Mouse (Mus musculus): ENCODE measurements around the gene Msn. TPM values are rescaled to one million over a fixed set of nuclear protein-coding genes. Genes with fewer than 3 reads are reported as not detected.
A peak's percentile ranks its signal among the peaks of the same experiment; 100 is the strongest.

Gene Msn
- polyA plus RNA-seq, 1 experiment from 2014 or later: 107 TPM

DNA sequence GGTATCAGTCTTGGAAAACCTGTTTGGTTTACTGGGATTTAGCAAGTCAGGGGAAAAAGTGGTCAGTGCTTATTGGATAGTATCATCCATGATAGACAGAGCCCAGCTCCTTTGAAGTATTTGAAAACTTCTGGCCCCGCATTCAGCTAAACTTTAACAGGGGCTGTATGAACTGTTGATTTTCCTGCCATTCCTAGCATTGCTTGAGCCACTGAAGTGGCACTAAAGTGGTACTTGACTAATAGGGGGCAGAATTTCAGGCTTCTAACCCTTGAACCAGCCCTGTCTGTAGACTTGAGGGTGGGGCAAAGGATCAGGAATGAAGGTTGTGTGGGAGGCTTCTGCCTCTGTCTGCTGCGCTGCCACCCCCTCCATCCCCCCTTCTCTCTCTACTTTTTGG is 3.2 kb downstream of the Msn start:
- no peak overlapping the region for H3K4me3 ChIP-seq (replicated peaks; ENCODE audit: low read depth, low read length)
- DNase-seq (ENCODE audit: low spot score): peak; percentile 16
- H3K27ac ChIP-seq: no peak overlapping the region
- no peak for TF ChIP-seq CTCF (IDR thresholded peaks at IDR 0.05; ENCODE audit: low read depth)
- no peaks in the 10 kb centered on the region for H3K9me3 ChIP-seq (replicated peaks; ENCODE audit: low read length)
- H3K36me3 ChIP-seq (ENCODE audit: insufficient read depth, low read length): no peaks in the 10 kb centered on the region
- no peaks in the 10 kb centered on the region for H3K4me1 ChIP-seq (replicated peaks; ENCODE audit: insufficient read depth, low read length)
- 0 out of 2 replicates have a peak overlapping the region, but pooled peaks have one; percentile 21 for H3K4me2 ChIP-seq (ENCODE audit: low read length)
- ATAC-seq (replicated peaks; ENCODE audit: low FRiP score, low read depth): peak; percentile 58
- WGBS: 53% methylated on average over 2 of the region's 2 CpGs
- H3K27me3 ChIP-seq (ENCODE audit: insufficient read depth, low read length): no peaks in the 10 kb centered on the region
- H3K9ac ChIP-seq (ENCODE audit: low read depth, low read length): no peak overlapping the region

DNA sequence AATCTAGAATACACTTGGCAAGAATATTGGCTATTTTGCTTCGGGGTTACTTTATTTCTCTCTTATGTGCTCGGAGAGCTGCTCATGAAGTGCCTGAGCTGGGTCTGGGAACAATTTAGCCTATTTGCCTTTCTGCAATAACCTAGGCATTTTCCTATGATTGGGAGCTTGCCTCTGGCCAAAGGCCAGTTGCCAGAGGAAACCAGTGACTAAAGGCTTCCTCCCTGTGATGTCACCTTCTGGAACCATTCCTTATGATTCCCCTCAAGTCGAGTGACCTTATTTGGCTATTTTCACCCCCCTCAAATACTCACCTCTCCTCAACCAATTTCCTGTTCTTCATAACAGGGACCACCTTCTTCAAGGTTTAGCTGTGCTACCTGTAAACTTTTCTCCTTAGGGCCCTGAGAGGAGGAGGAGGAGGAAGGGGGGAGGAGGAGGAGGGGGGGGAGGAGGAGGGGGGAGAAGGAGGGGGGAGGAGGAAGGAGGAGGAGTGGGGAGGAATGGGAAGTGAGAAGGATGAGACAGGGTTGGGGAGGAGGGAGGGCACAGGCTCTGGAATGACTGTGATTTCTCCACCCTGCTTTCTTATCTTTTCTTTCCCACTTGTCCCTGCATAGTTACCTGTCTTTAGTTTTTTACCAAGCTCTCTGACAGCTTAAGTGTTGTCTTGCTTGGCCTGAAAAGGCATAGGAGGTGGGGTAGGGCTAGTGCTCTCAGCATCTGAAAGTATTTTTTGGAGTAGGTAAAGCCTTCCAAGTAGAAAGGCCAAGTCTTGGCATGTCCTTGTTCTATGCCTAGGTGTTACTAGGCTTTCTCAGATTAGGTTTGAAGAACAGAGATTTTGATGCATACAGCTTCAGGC is 11.8 kb downstream of the Msn start:
- no peak overlapping the region for H3K4me3 ChIP-seq (replicated peaks; ENCODE audit: low read depth, low read length)
- no peak overlapping the region for H3K4me2 ChIP-seq (ENCODE audit: low read length)
- H3K9ac ChIP-seq (ENCODE audit: low read depth, low read length): no peak overlapping the region
- H3K4me1 ChIP-seq (replicated peaks; ENCODE audit: insufficient read depth, low read length): no peaks in the 10 kb centered on the region
- WGBS: 54% methylated on average over 3 of the region's 3 CpGs
- H3K9me3 ChIP-seq (replicated peaks; ENCODE audit: low read length): no peaks in the 10 kb centered on the region
- H3K27ac ChIP-seq: no peak overlapping the region
- no peak for TF ChIP-seq CTCF (IDR thresholded peaks at IDR 0.05; ENCODE audit: low read depth)
- ATAC-seq (replicated peaks; ENCODE audit: low FRiP score, low read depth): no peak
- no peaks in the 10 kb centered on the region for H3K36me3 ChIP-seq (ENCODE audit: insufficient read depth, low read length)
- DNase-seq (ENCODE audit: low spot score): peak; percentile 12
- no peaks in the 10 kb centered on the region for H3K27me3 ChIP-seq (ENCODE audit: insufficient read depth, low read length)

DNA sequence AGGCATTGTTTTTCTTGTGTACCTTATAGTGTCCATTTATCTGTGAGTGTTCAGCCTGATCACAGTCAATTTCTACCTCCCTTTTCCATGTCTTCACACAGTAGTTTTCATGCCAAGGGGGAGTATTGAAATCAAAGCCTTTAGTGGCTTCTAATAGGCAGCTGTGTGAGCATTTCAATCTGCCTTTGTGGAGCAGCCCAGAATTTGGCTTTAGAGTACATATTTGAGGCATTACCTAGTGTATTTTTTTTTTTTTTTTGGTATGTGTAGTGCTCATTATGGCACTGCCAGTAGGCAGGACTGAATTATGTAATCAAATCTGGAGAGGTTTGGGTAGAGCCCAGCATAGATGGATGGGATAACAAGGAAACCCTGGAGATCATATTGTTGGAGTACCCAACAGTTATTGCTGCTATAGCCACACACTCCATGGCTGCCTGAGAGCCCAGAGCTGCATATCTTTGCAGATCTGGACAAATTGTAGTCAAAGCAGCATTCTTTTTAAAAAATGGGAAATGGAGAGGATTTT is 17.3 kb downstream of the Msn start:
- H3K4me3 ChIP-seq (replicated peaks; ENCODE audit: low read depth, low read length): no peak overlapping the region
- no peak overlapping the region for H3K27ac ChIP-seq
- H3K9ac ChIP-seq (ENCODE audit: low read depth, low read length): no peak overlapping the region
- H3K4me2 ChIP-seq (ENCODE audit: low read length): no peak overlapping the region
- no peaks in the 10 kb centered on the region for H3K36me3 ChIP-seq (ENCODE audit: insufficient read depth, low read length)
- no peak for TF ChIP-seq CTCF (IDR thresholded peaks at IDR 0.05; ENCODE audit: low read depth)
- no peaks in the 10 kb centered on the region for H3K9me3 ChIP-seq (replicated peaks; ENCODE audit: low read length)
- H3K4me1 ChIP-seq (replicated peaks; ENCODE audit: insufficient read depth, low read length): no peaks in the 10 kb centered on the region
- DNase-seq (ENCODE audit: low spot score) (no peak), ATAC-seq (replicated peaks; ENCODE audit: low FRiP score, low read depth) (no peak)
- H3K27me3 ChIP-seq (ENCODE audit: insufficient read depth, low read length): no peaks in the 10 kb centered on the region

DNA sequence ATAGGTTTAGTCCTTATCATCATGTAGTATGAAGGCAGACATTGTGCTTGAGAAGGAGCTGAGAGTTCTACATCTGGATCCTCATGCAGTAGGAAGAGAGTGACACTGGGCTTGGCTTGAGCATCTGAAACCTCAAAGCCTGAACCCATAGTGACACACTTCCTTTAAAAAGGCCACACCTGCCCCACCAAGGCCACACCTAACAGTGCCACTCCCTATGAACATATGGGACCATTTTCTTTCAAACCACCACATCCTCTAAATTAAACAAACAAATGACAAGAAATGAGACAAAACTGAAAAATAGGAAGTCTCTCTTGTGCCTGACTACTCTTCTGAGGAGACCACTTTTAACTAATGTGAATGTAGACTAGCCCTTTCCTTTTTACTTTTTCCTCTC is 19.7 kb downstream of the Msn start:
- Histone ChIP-seq H3K9me3 (replicated peaks; ENCODE audit: low read length) (no peaks in the 10 kb centered on the region), H3K4me2 (ENCODE audit: low read length) (no peak overlapping the region), H3K4me3 (replicated peaks; ENCODE audit: low read depth, low read length) (no peak overlapping the region), H3K27me3 (ENCODE audit: insufficient read depth, low read length) (no peaks in the 10 kb centered on the region), H3K36me3 (ENCODE audit: insufficient read depth, low read length) (no peaks in the 10 kb centered on the region), H3K4me1 (replicated peaks; ENCODE audit: insufficient read depth, low read length) (no peaks in the 10 kb centered on the region), H3K27ac (no peak overlapping the region), H3K9ac (ENCODE audit: low read depth, low read length) (no peak overlapping the region)
- ATAC-seq (replicated peaks; ENCODE audit: low FRiP score, low read depth): no peak
- TF ChIP-seq CTCF (IDR thresholded peaks at IDR 0.05; ENCODE audit: low read depth): no peak
- no peak for DNase-seq (ENCODE audit: low spot score)

DNA sequence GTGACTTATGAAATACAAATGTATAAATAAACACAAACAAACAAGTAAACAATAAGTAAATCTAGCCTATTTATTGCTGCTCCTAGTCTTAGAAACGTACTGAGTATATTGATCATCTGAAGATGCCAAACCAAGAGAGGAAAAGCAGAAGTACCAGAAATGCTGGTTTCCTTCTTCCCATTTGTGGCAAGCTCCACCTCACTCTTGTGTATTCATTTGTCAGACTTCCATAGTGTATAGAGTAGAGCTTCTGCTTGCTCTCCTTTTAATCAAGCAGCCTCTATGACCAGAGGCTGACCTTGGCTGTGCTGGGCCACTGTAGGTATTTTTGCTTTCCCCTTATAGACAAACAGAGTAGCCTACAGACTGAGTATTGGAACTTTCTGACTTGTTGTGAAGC is 21.5 kb downstream of the Msn start:
- no peak for DNase-seq (ENCODE audit: low spot score)
- no peak overlapping the region for H3K27ac ChIP-seq
- 88% methylated on average over 1 of the region's 1 CpGs for WGBS
- H3K4me3 ChIP-seq (replicated peaks; ENCODE audit: low read depth, low read length): no peak overlapping the region
- no peaks in the 10 kb centered on the region for H3K9me3 ChIP-seq (replicated peaks; ENCODE audit: low read length)
- no peaks in the 10 kb centered on the region for H3K4me1 ChIP-seq (replicated peaks; ENCODE audit: insufficient read depth, low read length)
- no peak overlapping the region for H3K4me2 ChIP-seq (ENCODE audit: low read length)
- no peak for ATAC-seq (replicated peaks; ENCODE audit: low FRiP score, low read depth)
- H3K36me3 ChIP-seq (ENCODE audit: insufficient read depth, low read length): no peaks in the 10 kb centered on the region
- H3K9ac ChIP-seq (ENCODE audit: low read depth, low read length): no peak overlapping the region
- H3K27me3 ChIP-seq (ENCODE audit: insufficient read depth, low read length): no peaks in the 10 kb centered on the region
- TF ChIP-seq CTCF (IDR thresholded peaks at IDR 0.05; ENCODE audit: low read depth): no peak

DNA sequence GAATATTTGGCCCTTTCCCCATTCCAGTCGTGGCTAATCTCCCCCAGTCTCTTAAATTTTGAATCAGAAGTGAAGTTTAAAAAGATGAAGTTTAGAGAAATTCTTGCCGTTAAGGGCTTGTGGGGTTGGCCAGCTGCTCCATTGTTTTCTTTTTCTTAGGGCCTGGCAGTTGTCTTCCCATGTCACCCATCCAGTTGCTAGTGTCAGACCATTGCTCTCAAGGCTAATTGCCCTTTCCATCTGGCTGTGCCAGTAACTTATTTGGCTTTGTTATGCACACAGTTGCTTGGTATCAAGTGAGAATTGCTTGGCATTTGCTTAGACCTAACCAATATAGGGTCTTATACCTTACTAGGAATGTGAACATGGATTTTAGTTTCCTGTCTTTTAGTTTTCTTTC is 24.2 kb downstream of the Msn start:
- no peak for DNase-seq (ENCODE audit: low spot score)
- WGBS: 61% methylated on average over 2 of the region's 2 CpGs
- H3K27ac ChIP-seq: no peak overlapping the region
- no peaks in the 10 kb centered on the region for H3K4me1 ChIP-seq (replicated peaks; ENCODE audit: insufficient read depth, low read length)
- no peak overlapping the region for H3K4me2 ChIP-seq (ENCODE audit: low read length)
- H3K36me3 ChIP-seq (ENCODE audit: insufficient read depth, low read length): no peaks in the 10 kb centered on the region
- no peak overlapping the region for H3K9ac ChIP-seq (ENCODE audit: low read depth, low read length)
- ATAC-seq (replicated peaks; ENCODE audit: low FRiP score, low read depth): no peak
- no peak for TF ChIP-seq CTCF (IDR thresholded peaks at IDR 0.05; ENCODE audit: low read depth)
- H3K9me3 ChIP-seq (replicated peaks; ENCODE audit: low read length): no peaks in the 10 kb centered on the region
- no peaks in the 10 kb centered on the region for H3K27me3 ChIP-seq (ENCODE audit: insufficient read depth, low read length)
- H3K4me3 ChIP-seq (replicated peaks; ENCODE audit: low read depth, low read length): no peak overlapping the region

Data from kidney, postnatal 0 days (tissue).